26 mouse cellular contexts compared by ENCODE assay signal in the genomic region with DNA sequence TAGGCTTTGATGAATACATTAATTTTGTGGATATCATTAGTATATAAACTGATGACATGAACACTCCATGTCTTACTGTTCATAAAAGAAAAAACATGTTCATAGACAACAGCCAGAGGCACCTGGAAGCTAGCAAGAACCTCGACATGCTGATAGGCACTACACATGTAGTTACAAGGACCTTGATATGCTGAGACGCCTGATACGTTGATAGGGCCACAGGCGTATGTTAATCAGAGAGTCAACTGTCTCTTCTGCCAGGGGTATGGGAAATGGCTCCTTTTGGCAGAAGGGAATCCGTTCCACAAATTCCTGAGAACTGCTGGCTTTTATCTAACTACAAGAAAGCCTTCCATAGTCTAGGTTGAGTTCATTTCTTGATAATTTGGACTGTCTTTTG. TPM values are rescaled to one million over a fixed set of nuclear protein-coding genes. Genes with fewer than 3 reads are reported as not detected.
DNase-seq lines count a peak whose midpoint lies in the region; ATAC-seq and TF ChIP-seq lines count a peak whose summit lies in the region.
"Had no signal": no experiment of that assay in that cellular context is flagged by ENCODE, and none has a peak within 500 bp of the region (broad histone marks: within the 10 kb centered on the region; RNA-seq: fewer than 3 reads in every experiment).

No protein-coding gene starts in this region.

- DNase-seq in heart, postnatal 10 days = no peak
- no peak for DNase-seq in liver, embryonic 11.5 days (ENCODE audit: low spot score)
- DNase-seq in liver = no peak
- DNase-seq in liver, embryonic 14.5 days (ENCODE audit: low read depth in 3 of 3, low spot score in 3 of 3) = no peak
- no peak for DNase-seq in left cerebral cortex, postnatal 36 days (ENCODE audit: low spot score in 2 of 2)
- no peak for DNase-seq in gastrocnemius, postnatal 14 days
- DNase-seq: adrenal gland, postnatal 14 days; cerebellum, adult 11-12 months; cerebellum, adult 9-11 months; gastrocnemius, adult 2 months; kidney, adult 9 months; kidney, postnatal 10 days; layer of hippocampus, postnatal 36 days; lung, postnatal 36 days; retina, postnatal 1 day; right cerebral cortex, postnatal 14 days had no signal

- H3K9me3 ChIP-seq in heart, embryonic 13.5 days = no peaks in the 10 kb centered on the region
- no peaks in the 10 kb centered on the region for H3K9me3 ChIP-seq in liver, embryonic 11.5 days (ENCODE audit: control insufficient read depth, low read length)
- H3K9me3 ChIP-seq in liver, embryonic 14.5 days (ENCODE audit: control insufficient read depth, low read length) = no peaks in the 10 kb centered on the region
- H3K9me3 ChIP-seq: embryonic facial prominence, embryonic 13.5 days; forebrain, embryonic 10.5 days; forebrain, embryonic 15.5 days; hindbrain, embryonic 12.5 days; intestine, embryonic 15.5 days; megakaryocyte, embryonic 14.5 days; midbrain, embryonic 13.5 days had no signal

- no peak for ATAC-seq in heart, embryonic 13.5 days (ENCODE audit: extremely low read depth, insufficient number of reproducible peaks, low FRiP score, low TSS enrichment)
- peak; percentile 83 for ATAC-seq in liver, embryonic 11.5 days (replicated peaks; ENCODE audit: low FRiP score)
- peak; percentile 67 for ATAC-seq in liver, embryonic 14.5 days (ENCODE audit: insufficient read depth)
- ATAC-seq: forebrain, embryonic 15.5 days; hindbrain, postnatal 0 days; intestine, embryonic 15.5 days; midbrain, embryonic 13.5 days had no signal

- H3K4me3 ChIP-seq in heart, embryonic 13.5 days = no peak overlapping the region
- no peak overlapping the region for H3K4me3 ChIP-seq in liver, embryonic 11.5 days (ENCODE audit: low read depth, low read length)
- H3K4me3 ChIP-seq in liver, embryonic 14.5 days (ENCODE audit: insufficient read depth in 1 of 2, low read depth in 2 of 2, low read length in 2 of 2) = no peak overlapping the region
- H3K4me3 ChIP-seq: embryonic facial prominence, embryonic 13.5 days; forebrain, embryonic 10.5 days; forebrain, embryonic 15.5 days; gastrocnemius, adult 2 months; hindbrain, embryonic 12.5 days; intestine, embryonic 15.5 days; megakaryocyte, embryonic 14.5 days; midbrain, embryonic 13.5 days had no signal

- H3K27me3 ChIP-seq in heart, embryonic 13.5 days (replicated peaks) = no peaks in the 10 kb centered on the region
- H3K27me3 ChIP-seq in liver, embryonic 11.5 days (replicated peaks; ENCODE audit: control insufficient read depth, insufficient read depth, low read length) = no peaks in the 10 kb centered on the region
- no peaks in the 10 kb centered on the region for H3K27me3 ChIP-seq in liver, embryonic 14.5 days (ENCODE audit: control insufficient read depth, insufficient read depth, low read length)
- H3K27me3 ChIP-seq: embryonic facial prominence, embryonic 13.5 days; forebrain, embryonic 15.5 days; hindbrain, embryonic 12.5 days; intestine, embryonic 15.5 days; megakaryocyte, embryonic 14.5 days; midbrain, embryonic 13.5 days had no signal

- TF ChIP-seq CTCF in liver, embryonic 14.5 days (IDR thresholded peaks at IDR 0.05; ENCODE audit: low read depth) = no peak

- H3K36me3 ChIP-seq in heart, embryonic 13.5 days = peaks cover 5% of the 10 kb centered on the region; the same call in 1 of the 2 replicates
- no peaks in the 10 kb centered on the region for H3K36me3 ChIP-seq in liver, embryonic 11.5 days (ENCODE audit: control insufficient read depth, insufficient read depth, low read length)
- H3K36me3 ChIP-seq in liver, embryonic 14.5 days (replicated peaks; ENCODE audit: control insufficient read depth, insufficient read depth, low read depth) = no peaks in the 10 kb centered on the region
- H3K36me3 ChIP-seq: embryonic facial prominence, embryonic 13.5 days; forebrain, embryonic 15.5 days; hindbrain, embryonic 12.5 days; intestine, embryonic 15.5 days; midbrain, embryonic 13.5 days had no signal

- no peak overlapping the region for H3K4me2 ChIP-seq in heart, embryonic 13.5 days
- no peak overlapping the region for H3K4me2 ChIP-seq in liver, embryonic 11.5 days
- H3K4me2 ChIP-seq in liver, embryonic 14.5 days (ENCODE audit: low read depth) = no peak overlapping the region
- H3K4me2 ChIP-seq: embryonic facial prominence, embryonic 13.5 days; forebrain, embryonic 15.5 days; heart, embryonic 11.5 days; hindbrain, embryonic 12.5 days; intestine, embryonic 15.5 days; midbrain, embryonic 13.5 days had no signal

- no peak overlapping the region for H3K9ac ChIP-seq in heart, embryonic 13.5 days
- no peak overlapping the region for H3K9ac ChIP-seq in liver, embryonic 11.5 days (ENCODE audit: low read depth, low read length)
- no peak overlapping the region for H3K9ac ChIP-seq in liver, embryonic 14.5 days (replicated peaks)
- H3K9ac ChIP-seq: embryonic facial prominence, embryonic 13.5 days; forebrain, embryonic 15.5 days; hindbrain, embryonic 12.5 days; intestine, embryonic 15.5 days; midbrain, embryonic 13.5 days had no signal

- WGBS in heart, embryonic 13.5 days = 30% methylated on average over 5 of the region's 5 CpGs
- 62% methylated on average over 5 of the region's 5 CpGs for WGBS in liver, embryonic 11.5 days
- 28% methylated on average over 5 of the region's 5 CpGs for WGBS in liver, embryonic 14.5 days (ENCODE audit: insufficient replicate concordance)

- H3K27ac ChIP-seq in heart, embryonic 13.5 days (replicated peaks) = peak overlapping the region; percentile 55
- H3K27ac ChIP-seq in liver, embryonic 11.5 days (ENCODE audit: low read depth, low read length) = no peak overlapping the region
- H3K27ac ChIP-seq in liver, embryonic 14.5 days = no peak overlapping the region
- H3K27ac ChIP-seq: embryonic facial prominence, embryonic 13.5 days; forebrain, embryonic 10.5 days; forebrain, embryonic 15.5 days; gastrocnemius, adult 2 months; hindbrain, embryonic 12.5 days; hindbrain, postnatal 0 days; intestine, embryonic 15.5 days; midbrain, embryonic 13.5 days had no signal

- intact Hi-C loops in heart, postnatal 10 days (cut with DNase I) = no loop called here
- intact Hi-C loops in left cerebral cortex, postnatal 36 days (cut with DNase I) = no loop called here
- intact Hi-C loops in gastrocnemius, postnatal 14 days (cut with DNase I; ENCODE audit: low total_unique reads) = no loop called here

- TF ChIP-seq EP300 in liver, embryonic 14.5 days (IDR thresholded peaks at IDR 0.05; ENCODE audit: low read depth) = peak; percentile 63

- peaks cover 31% of the 10 kb centered on the region for H3K4me1 ChIP-seq in heart, embryonic 13.5 days
- peaks cover 7% of the 10 kb centered on the region; the same call in 1 of the 2 replicates for H3K4me1 ChIP-seq in liver, embryonic 11.5 days (replicated peaks; ENCODE audit: control insufficient read depth, insufficient read depth, low read length)
- H3K4me1 ChIP-seq in liver, embryonic 14.5 days (replicated peaks; ENCODE audit: control insufficient read depth in 2 of 2, insufficient read depth in 2 of 2, low read length in 1 of 2) = peaks cover 5 to 15% of the 10 kb centered on the region in 2 experiments
- H3K4me1 ChIP-seq: embryonic facial prominence, embryonic 13.5 days; forebrain, embryonic 10.5 days; forebrain, embryonic 15.5 days; hindbrain, embryonic 12.5 days; intestine, embryonic 15.5 days; midbrain, embryonic 13.5 days had no signal

RNA-seq across cellular contexts. Expression of gene Ddhd1, which starts 27.4 kb away (rescaled TPM):
- polyA plus RNA-seq in heart, embryonic 13.5 days (2015; fragmentation: Nextera tagmentation; extraction: Ambion mirVana) = 6.7 and 7.9 TPM in 2 replicates
- 10 to 100 TPM; 12.7 TPM for total RNA-seq in heart, postnatal 10 days (2021)
- polyA plus RNA-seq in liver, embryonic 11.5 days (2014; fragmentation: Nextera tagmentation; extraction: Ambion mirVana) = 10.2 and 11.1 TPM in 2 replicates
- 12.9 and 15.4 TPM in 2 replicates for polyA plus RNA-seq in liver, embryonic 14.5 days (2012; rRNA removed)
- 8.9 and 10.7 TPM in 2 replicates for polyA plus RNA-seq in liver, embryonic 14.5 days (2014; fragmentation: Nextera tagmentation; extraction: Ambion mirVana)
- total RNA-seq in left cerebral cortex, postnatal 36 days (2021) = 10 to 100 TPM; 70.1 to 92.5 TPM
- 1 to 10 TPM; 4.5 to 5.3 TPM for total RNA-seq in gastrocnemius, postnatal 14 days (2021)

Comparison
In these comparisons a context has a peak if more than half of its experiments do, and no peak if none do; other contexts are left out.
1. RNA of gene Ddhd1, which starts 27.4 kb away (total RNA-seq): 70.1 to 92.5 TPM in left cerebral cortex, postnatal 36 days; 12.7 TPM in heart, postnatal 10 days and 4.5 to 5.3 TPM in gastrocnemius, postnatal 14 days; every median in the first group is over 4 times any median in the second.